24 mouse cellular contexts compared by ENCODE assay signal in genomic region chr10:66817876-66818275, GRCm38 (mm10).
DNase-seq lines count a peak whose midpoint lies in the region; ATAC-seq and TF ChIP-seq lines count a peak whose summit lies in the region.
"Had no signal": no experiment of that assay in that cellular context is flagged by ENCODE, and none has a peak within 500 bp of the region (broad histone marks: within the 10 kb centered on the region; RNA-seq: fewer than 3 reads in every experiment).

No protein-coding gene starts in this region.

- peak; percentile 25 to 70 for DNase-seq in adrenal gland, adult (ENCODE audit: inconsistent age in 2 of 2, low spot score in 1 of 2)
- no peak for DNase-seq in adrenal gland, postnatal 14 days
- peak; percentile 18 for DNase-seq in liver, adult 2 months (ENCODE audit: extremely low read depth, low read depth, low spot score)
- DNase-seq in adrenal gland, postnatal 25 days: peak; percentile 12
- no peak for DNase-seq in frontal cortex, postnatal 14 days (ENCODE audit: low spot score in 2 of 2)
- DNase-seq in right cerebral cortex, postnatal 36 days (ENCODE audit: low spot score in 2 of 2): no peak
- DNase-seq: cerebellum, adult 11-12 months; cerebellum, adult 9-10 months; cerebellum, postnatal 25 days; gastrocnemius, adult 2 months; gastrocnemius, postnatal 25 days; heart, postnatal 10 days; heart, postnatal 4 days; kidney, adult 8-10 months had no signal

- H3K9ac ChIP-seq in liver, adult 2 months (ENCODE audit: low read depth, low read length): no peak overlapping the region
- H3K9ac ChIP-seq in liver, embryonic 12.5 days: no peak overlapping the region
- H3K9ac ChIP-seq: embryonic facial prominence, embryonic 13.5 days; forebrain, embryonic 12.5 days; hindbrain, embryonic 12.5 days had no signal

- H3K4me1 ChIP-seq in liver, adult 2 months (ENCODE audit: control insufficient read depth, insufficient read depth, low read length): no peaks in the 10 kb centered on the region
- H3K4me1 ChIP-seq in liver, embryonic 12.5 days: no peaks in the 10 kb centered on the region; the same call in 1 of the 2 replicates
- H3K4me1 ChIP-seq: hindbrain, embryonic 12.5 days had no signal

- no peak for TF ChIP-seq CTCF in liver, adult 2 months (IDR thresholded peaks at IDR 0.05; ENCODE audit: low read depth, low read length)

- no peaks in the 10 kb centered on the region for H3K9me3 ChIP-seq in liver, embryonic 12.5 days (replicated peaks)
- H3K9me3 ChIP-seq: forebrain, embryonic 12.5 days; heart, embryonic 10.5 days had no signal

- no peak for TF ChIP-seq POLR2A in liver, adult 2 months (IDR thresholded peaks at IDR 0.05; ENCODE audit: extremely low read depth, insufficient read depth, low read length)

- no peak overlapping the region for H3K4me2 ChIP-seq in liver, embryonic 12.5 days
- H3K4me2 ChIP-seq: embryonic facial prominence, embryonic 13.5 days; forebrain, embryonic 12.5 days; hindbrain, embryonic 12.5 days had no signal

- H3K27ac ChIP-seq in liver, adult 2 months (replicated peaks; ENCODE audit: insufficient read depth, low read depth, low read length): no peak overlapping the region
- no peak overlapping the region for H3K27ac ChIP-seq in liver, embryonic 12.5 days
- H3K27ac ChIP-seq: embryonic facial prominence, embryonic 13.5 days; forebrain, embryonic 12.5 days; gastrocnemius, adult 2 months; heart, embryonic 10.5 days; hindbrain, embryonic 12.5 days had no signal

- ATAC-seq in liver, embryonic 12.5 days: no peak
- ATAC-seq: activated CD4-positive, CD25-positive, alpha-beta regulatory T cell, adult 4 months; forebrain, embryonic 16.5 days; hindbrain, embryonic 16.5 days; inflammation-experienced regulatory T-cells, adult 6 months; intestine, postnatal 0 days had no signal

- 66% methylated on average over 7 of the region's 7 CpGs for WGBS in liver, adult 2 months
- 70% methylated on average over 7 of the region's 7 CpGs for WGBS in liver, embryonic 12.5 days (ENCODE audit: insufficient replicate concordance)

- H3K4me3 ChIP-seq in liver, adult 2 months (ENCODE audit: insufficient read depth, low read depth, low read length): no peak overlapping the region
- no peak overlapping the region for H3K4me3 ChIP-seq in liver, embryonic 12.5 days
- H3K4me3 ChIP-seq: embryonic facial prominence, embryonic 13.5 days; forebrain, embryonic 12.5 days; gastrocnemius, adult 2 months; heart, embryonic 10.5 days; hindbrain, embryonic 12.5 days had no signal

- H3K36me3 ChIP-seq in liver, adult 2 months (ENCODE audit: control insufficient read depth, insufficient read depth, low read length): no peaks in the 10 kb centered on the region
- no peaks in the 10 kb centered on the region for H3K36me3 ChIP-seq in liver, embryonic 12.5 days
- H3K36me3 ChIP-seq: embryonic facial prominence, embryonic 13.5 days; forebrain, embryonic 12.5 days; heart, embryonic 10.5 days; hindbrain, embryonic 12.5 days had no signal

- no peaks in the 10 kb centered on the region for H3K27me3 ChIP-seq in liver, adult 2 months (ENCODE audit: control insufficient read depth, insufficient read depth, low read length)
- peaks cover 4% of the 10 kb centered on the region; the same call in 1 of the 2 replicates for H3K27me3 ChIP-seq in liver, embryonic 12.5 days (replicated peaks)

- H3K79me2 ChIP-seq in liver, adult 2 months (ENCODE audit: control insufficient read depth, insufficient read depth, low read length): no peaks in the 10 kb centered on the region

Comparison
In these comparisons a context has a peak if more than half of its experiments do, and no peak if none do; other contexts are left out.
1. DNase-seq: peak in adrenal gland, adult (2 of 2), liver, adult 2 months (single experiment) and adrenal gland, postnatal 25 days (single experiment); none in adrenal gland, postnatal 14 days (single experiment), frontal cortex, postnatal 14 days (0 of 2) and right cerebral cortex, postnatal 36 days (0 of 2).